Mouse (Mus musculus) kidney, postnatal 14 days (tissue): ENCODE results near the gene Lefty1.
A peak's percentile ranks its signal among the peaks of the same experiment; 100 is the strongest.
"Not testable (repeated sequence)": the region's sequence is repeated elsewhere in the genome, so short reads cannot be mapped to it uniquely, and the experiment has no call there.

Experiments
- DNase-seq: peaks from one replicate; pipeline ENCODE4 v3.0.0; 2022; ENCODE audit warnings: mixed read lengths

Gene Lefty1

GRCm38 (mm10) chr1:180956973-180957381, 22.2 kb downstream of the Lefty1 start:
- peak; percentile 75 for DNase-seq

- no peak for DNase-seq
These were observed 23.2 kb downstream of the Lefty1 start for GRCm38 (mm10) chr1:180957989-180958388.

- no peak for DNase-seq
These were observed 24.0 kb downstream of the Lefty1 start for GRCm38 (mm10) chr1:180958797-180959196.

- no peak for DNase-seq
These were observed 31.0 kb downstream of the Lefty1 start for GRCm38 (mm10) chr1:180965786-180966185.

GRCm38 (mm10) chr1:180966542-180966941, 31.7 kb downstream of the Lefty1 start:
- peak; percentile 63 for DNase-seq

GRCm38 (mm10) chr1:180967261-180967660, 32.4 kb downstream of the Lefty1 start:
- DNase-seq = no peak

- DNase-seq = no peak
These were observed 38.1 kb downstream of the Lefty1 start for GRCm38 (mm10) chr1:180972941-180973340.

GRCm38 (mm10) chr1:180974126-180974746, 39.4 kb downstream of the Lefty1 start:
- peak; percentile 65 for DNase-seq

- DNase-seq = peak; percentile 48
These were observed 41.4 kb downstream of the Lefty1 start for GRCm38 (mm10) chr1:180976110-180976679.

- DNase-seq = no peak
These were observed 44.8 kb downstream of the Lefty1 start for GRCm38 (mm10) chr1:180979484-180980251.

- no peak for DNase-seq
These were observed 45.6 kb downstream of the Lefty1 start for GRCm38 (mm10) chr1:180980464-180980863.

- DNase-seq = not testable (repeated sequence)
These were observed 46.6 kb downstream of the Lefty1 start for GRCm38 (mm10) chr1:180981298-180982046.

GRCm38 (mm10) chr1:180986701-180987100, 51.9 kb downstream of the Lefty1 start:
- no peak for DNase-seq

- peak; percentile 73 for DNase-seq
These were observed 52.9 kb downstream of the Lefty1 start for GRCm38 (mm10) chr1:180987759-180988158.
